Mouse (Mus musculus) ES-Bruce4 (cell line): ENCODE data around the gene Marc1.

Experiments used
- CTCF ChIP-seq: IDR thresholded peaks from one replicate; pipeline ENCODE4 v1.8.1; 2011; ENCODE audit warnings: low read depth, low read length
- EP300 ChIP-seq: IDR thresholded peaks from 2 replicates; pipeline ENCODE4 v1.6.1; 2011; ENCODE audit warnings: low read depth, low read length; ENCODE audit not compliant: insufficient read depth
- POLR2A ChIP-seq: IDR thresholded peaks from one replicate; pipeline ENCODE4 v1.8.1; 2011; ENCODE audit warnings: low read length; ENCODE audit not compliant: insufficient read depth

- peak; percentile 3 for TF ChIP-seq CTCF
- TF ChIP-seq POLR2A, result no peak
- TF ChIP-seq EP300, result no peak
Measured at GRCm38 (mm10) chr1:184791109-184791508, 20.0 kb downstream of the Marc1 start.
